Mouse (Mus musculus) midbrain, postnatal 0 days (tissue): ENCODE measurements around the gene Pnpla3. TPM values are rescaled to one million over a fixed set of nuclear protein-coding genes. Genes with fewer than 3 reads are reported as not detected.
A peak's percentile ranks its signal among the peaks of the same experiment; 100 is the strongest.

Experiments
- ATAC-seq: fragments of 200-750 bp; cut with Nextera tagmentation; 2 replicates; pipeline ENCODE4 v1.8.0; 2017; ENCODE audit warnings: moderate number of reproducible peaks, mild to moderate bottlenecking, moderate TSS enrichment, moderate library complexity; ENCODE audit not compliant: low FRiP score
- DNase-seq: peaks from one replicate; pipeline ENCODE4 v3.0.0-alpha.2; 2015; ENCODE audit warnings: low spot score
- H3K27ac ChIP-seq: fragments of 300-500 bp; sonication (generic); 2 replicates; pipeline ENCODE4 v1.5.1; 2014; ENCODE audit warnings: low read depth, mild to moderate bottlenecking, low read length, mixed read lengths
- H3K27me3 ChIP-seq: fragments of 300-500 bp; sonication (generic); 2 replicates; pipeline ENCODE4 v1.6.1; 2014; ENCODE audit warnings: low read length, control low read depth, mixed read lengths; ENCODE audit not compliant: insufficient read depth
- H3K36me3 ChIP-seq: fragments of 300-500 bp; sonication (generic); 2 replicates; pipeline ENCODE4 v1.6.1; 2014; ENCODE audit warnings: low read length, control low read depth, mixed read lengths; ENCODE audit not compliant: insufficient read depth
- H3K4me1 ChIP-seq: fragments of 300-500 bp; sonication (generic); 2 replicates; pipeline ENCODE4 v1.6.1; 2014; ENCODE audit warnings: mild to moderate bottlenecking, control low read depth, antibody characterized with exemption, low read length, mixed read lengths; ENCODE audit not compliant: insufficient read depth
- H3K4me2 ChIP-seq: fragments of 300-500 bp; sonication (generic); 2 replicates; pipeline ENCODE4 v1.6.1; 2014; ENCODE audit warnings: low read depth, mild to moderate bottlenecking, low read length, mixed read lengths; ENCODE audit not compliant: poor library complexity, severe bottlenecking
- H3K4me3 ChIP-seq: fragments of 300-500 bp; sonication (generic); 2 replicates; pipeline ENCODE4 v1.5.1; 2014; ENCODE audit warnings: low read depth, mild to moderate bottlenecking, low read length, moderate library complexity
- H3K9ac ChIP-seq: fragments of 300-500 bp; sonication (generic); replicated peaks from 2 replicates; pipeline ENCODE4 v1.6.1; 2014; ENCODE audit warnings: mild to moderate bottlenecking, low read length, moderate library complexity, mixed read lengths; ENCODE audit not compliant: poor library complexity, severe bottlenecking
- H3K9me3 ChIP-seq: fragments of 300-500 bp; sonication (generic); 2 replicates; pipeline ENCODE4 v1.6.1; 2016; ENCODE audit warnings: low read length, control low read depth
- CTCF ChIP-seq: IDR thresholded peaks from 2 replicates; pipeline ENCODE4 v1.5.1; 2016; ENCODE audit warnings: antibody characterized with exemption, mild to moderate bottlenecking
- WGBS: fragments of 180-500 bp; shearing (Covaris S2); extraction: QIAGEN DNeasy Blood & Tissue Kit; methylation state at CpG from one replicate; pipeline ENCODE4 v1.1.7; 2014; 5-methylcytosine and 5-hydroxymethylcytosine counted together
- microRNA-seq: library from miRNA; unstranded; fragments of <30 nt; microRNA quantifications from one replicate; pipeline ENCODE4, GENCODE M21; 2016; ENCODE audit warnings: borderline number of aligned reads
- polyA plus RNA-seq: library from polyadenylated mRNA; unstranded; fragments of >200 nt; fragmentation: Nextera tagmentation; extraction: Ambion mirVana; gene quantifications from 2 replicates; pipeline ENCODE4 v1.2.1, GENCODE M21; 2015
- total RNA-seq: library from RNA; depleted of rRNA; stranded (reverse); fragments of >200 nt; gene quantifications from 2 replicates; pipeline ENCODE4 v1.2.3, GENCODE M21; 2014; rRNA removed

Pnpla3 gene
- total and polyA plus RNA-seq, 2 experiments from 2014 or later, result 5.4 to 7.3 TPM

- no peak overlapping the region for H3K9ac ChIP-seq
- H3K27ac ChIP-seq, result peak overlapping the region; percentile 51
- TF ChIP-seq CTCF, result peak; percentile 54
- no peak; the same call in 1 of the 2 replicates for ATAC-seq
- no peaks in the 10 kb centered on the region for H3K36me3 ChIP-seq
- DNase-seq, result peak; percentile 87
- 74% methylated on average over 7 of the region's 7 CpGs for WGBS
- H3K4me2 ChIP-seq, result no peak overlapping the region
- H3K27me3 ChIP-seq, result no peaks in the 10 kb centered on the region
- no peaks in the 10 kb centered on the region for H3K9me3 ChIP-seq
- H3K4me1 ChIP-seq, result peaks cover 23% of the 10 kb centered on the region
- no peak overlapping the region for H3K4me3 ChIP-seq
These were observed 67.4 kb downstream of the Pnpla3 start for GRCm38 (mm10) chr15:84234794-84235581.

GRCm38 (mm10) chr15:84235646-84236045 lies 68.0 kb downstream of the Pnpla3 start:
- H3K4me3 ChIP-seq, result no peak overlapping the region
- ATAC-seq (no peak), DNase-seq (no peak)
- H3K36me3 ChIP-seq, result no peaks in the 10 kb centered on the region
- H3K27me3 ChIP-seq, result no peaks in the 10 kb centered on the region
- no peak for TF ChIP-seq CTCF
- no peak overlapping the region for H3K4me2 ChIP-seq
- WGBS, result 56% methylated on average over 7 of the region's 7 CpGs
- H3K4me1 ChIP-seq, result peaks cover 23% of the 10 kb centered on the region
- H3K9ac ChIP-seq, result no peak overlapping the region
- peak overlapping the region; percentile 51; the same call in 1 of the 2 replicates for H3K27ac ChIP-seq
- no peaks in the 10 kb centered on the region for H3K9me3 ChIP-seq

Small RNA genes within 50 kb of the gene (microRNA-seq; reads per million reads assigned to microRNA genes)
- gene Mir6392, result not detected

Other genes with a start within 250 kb of the Pnpla3 start
- gene Efcab6, start 102.5 kb upstream of the Pnpla3 start, total RNA-seq, result 1.3 and 3.9 TPM in 2 replicates
- gene Efcab6, start 102.5 kb upstream of the Pnpla3 start, polyA plus RNA-seq, result 0.55 and 1.5 TPM in 2 replicates
- gene Sult4a1, start 62.1 kb upstream of the Pnpla3 start, total RNA-seq, result 197 and 208 TPM in 2 replicates
- 139 and 150 TPM in 2 replicates for gene Sult4a1, start 62.1 kb upstream of the Pnpla3 start, polyA plus RNA-seq
- gene Pnpla5, start 44.7 kb upstream of the Pnpla3 start, total RNA-seq, result not detected in 2 replicates
- not detected in 2 replicates for gene Pnpla5, start 44.7 kb upstream of the Pnpla3 start, polyA plus RNA-seq
- 38.9 and 39.7 TPM in 2 replicates for gene Samm50, start 24.4 kb downstream of the Pnpla3 start, total RNA-seq
- 88.1 and 90.9 TPM in 2 replicates for gene Samm50, start 24.4 kb downstream of the Pnpla3 start, polyA plus RNA-seq
- gene Parvb, start 64.2 kb downstream of the Pnpla3 start, total RNA-seq, result 9.6 and 14.0 TPM in 2 replicates
- gene Parvb, start 64.2 kb downstream of the Pnpla3 start, polyA plus RNA-seq, result 4.3 and 5.8 TPM in 2 replicates
- 1.5 and 1.7 TPM in 2 replicates for gene Parvg, start 156.2 kb downstream of the Pnpla3 start, total RNA-seq
- gene Parvg, start 156.2 kb downstream of the Pnpla3 start, polyA plus RNA-seq, result 1.7 and 1.9 TPM in 2 replicates